Mouse (Mus musculus) E14TG2a.4 (cell line): Measurements from ENCODE around the gene Slc39a7.
"Not testable (repeated sequence)": the region's sequence is repeated elsewhere in the genome, so short reads cannot be mapped to it uniquely, and the experiment has no call there.

ENCODE experiments used
- CTCF ChIP-seq: conservative IDR thresholded peaks from 2 replicates; pipeline ENCODE4 v1.5.1; 2014; ENCODE audit warnings: low read length
- NANOG ChIP-seq: IDR thresholded peaks from 2 replicates; pipeline ENCODE4 v1.6.1; 2014; ENCODE audit warnings: borderline replicate concordance, low read length, mixed read lengths
- POU5F1 ChIP-seq: IDR thresholded peaks from 2 replicates; pipeline ENCODE4 v1.6.1; 2014; ENCODE audit warnings: low read length, borderline replicate concordance

DNA sequence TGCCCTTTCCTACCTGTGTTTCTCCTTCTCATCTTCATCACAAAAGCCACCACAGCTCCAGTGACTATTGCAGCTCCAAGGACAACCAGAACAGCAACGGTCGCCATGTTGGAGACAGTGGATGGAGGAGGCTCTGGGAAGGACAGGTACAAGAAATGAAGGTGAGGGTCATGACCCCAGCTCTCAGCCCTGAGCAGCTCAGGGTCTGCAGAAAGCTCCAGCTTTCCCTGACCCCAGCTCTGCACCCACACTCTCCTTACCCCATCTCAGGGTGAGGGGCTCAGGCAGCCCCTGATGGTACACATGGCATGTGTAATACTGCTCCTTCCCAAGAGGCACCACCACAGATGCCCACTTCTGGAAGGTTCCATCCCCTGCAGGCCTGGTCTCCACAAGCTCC is 34.5 kb downstream of the Slc39a7 start:
- not testable (repeated sequence) for TF ChIP-seq CTCF, NANOG, POU5F1
